Mouse (Mus musculus): ENCODE measurements at regions not wholly inside any gene's neighbourhood (a gene's known extent, or its start where the extent isn't known, plus 50 kb on each side); places are given as distances from the start of the nearest gene placed in this dataset.

DNA sequence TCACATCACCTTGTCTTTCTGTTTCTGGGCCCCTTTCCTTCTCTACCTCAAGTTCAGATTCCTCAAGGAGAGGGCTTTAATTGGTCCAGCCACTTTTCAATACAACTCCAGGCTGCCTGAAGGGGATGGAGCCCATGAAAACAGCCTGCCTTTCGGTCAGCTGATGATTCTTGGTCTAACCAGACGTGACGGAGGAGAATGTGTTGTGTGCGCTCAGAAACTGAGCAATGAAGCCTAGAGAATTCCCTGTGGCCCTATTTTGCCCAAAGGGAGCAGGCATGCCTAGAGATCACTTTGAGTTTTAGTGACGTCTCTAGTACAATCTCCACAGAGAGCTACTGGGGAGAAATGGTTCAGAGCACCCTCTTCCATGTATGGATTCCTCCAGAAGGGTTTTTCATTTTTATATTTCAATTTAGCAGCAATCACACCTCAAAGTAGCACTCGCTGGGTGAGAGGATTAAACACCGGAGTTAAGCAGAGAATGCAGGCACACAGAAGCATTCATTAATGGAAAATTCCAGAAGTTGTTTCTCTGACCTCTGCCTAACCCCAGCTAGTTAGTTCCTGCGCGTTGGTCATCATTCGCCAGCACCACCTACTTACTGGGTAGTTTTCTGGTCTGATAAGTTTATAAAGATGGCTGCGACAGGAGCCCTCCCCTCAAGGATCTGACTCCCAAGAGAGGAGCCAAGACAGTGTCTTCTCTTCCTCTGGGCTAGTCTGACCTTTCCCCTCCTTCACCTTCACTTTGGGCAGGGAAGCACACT is 58.8 kb upstream of the Egln3 start:
- TF ChIP-seq POLR2A (IDR thresholded peaks at IDR 0.05; ENCODE audit: insufficient read depth, low read length) = no peak
- no peak for TF ChIP-seq CTCF (IDR thresholded peaks at IDR 0.05; ENCODE audit: low read depth, low read length)
- TF ChIP-seq EP300 (IDR thresholded peaks at IDR 0.05; ENCODE audit: insufficient read depth, low read depth, low read length) = no peak
- H3K27me3 ChIP-seq (ENCODE audit: control insufficient read depth, insufficient read depth, low read length, poor library complexity, severe bottlenecking) = no peaks in the 10 kb centered on the region
- H3K9me3 ChIP-seq (replicated peaks; ENCODE audit: control insufficient read depth, insufficient read depth, low read length, poor library complexity, severe bottlenecking) = no peaks in the 10 kb centered on the region
- no peaks in the 10 kb centered on the region for H3K4me1 ChIP-seq (ENCODE audit: control insufficient read depth, insufficient read depth, low read length)
- H3K36me3 ChIP-seq (ENCODE audit: control insufficient read depth, insufficient read depth, low read length, poor library complexity, severe bottlenecking) = no peaks in the 10 kb centered on the region
- no peak overlapping the region for H3K27ac ChIP-seq (ENCODE audit: insufficient read depth, low read length)
- H3K9ac ChIP-seq (ENCODE audit: low read depth, poor library complexity, severe bottlenecking) = no peak overlapping the region
- H3K4me3 ChIP-seq (ENCODE audit: low read depth, low read length) = no peak overlapping the region

DNA sequence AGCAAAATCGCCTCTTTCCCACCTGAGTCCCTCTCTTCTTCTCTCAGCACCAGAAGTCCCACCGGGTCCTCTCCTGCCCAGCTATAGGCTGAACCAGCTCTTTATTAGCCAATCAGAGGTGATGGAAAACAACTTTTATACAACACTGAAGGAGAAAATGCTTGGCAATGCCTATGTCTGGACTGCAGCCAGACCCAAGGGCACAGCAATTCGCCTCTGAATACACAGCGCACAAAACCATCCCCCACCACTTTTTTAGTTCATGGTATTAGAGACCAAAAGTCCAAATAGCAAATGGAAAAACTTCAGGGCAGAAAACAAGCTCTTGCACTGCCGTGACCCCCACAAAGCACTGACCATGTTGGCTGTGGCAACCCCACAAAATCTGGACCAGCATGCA is 57.8 kb upstream of the Egln3 start:
- H3K36me3 ChIP-seq (ENCODE audit: control insufficient read depth, insufficient read depth, low read length, poor library complexity, severe bottlenecking) = no peaks in the 10 kb centered on the region
- TF ChIP-seq POLR2A (IDR thresholded peaks at IDR 0.05; ENCODE audit: insufficient read depth, low read length) = no peak
- TF ChIP-seq EP300 (IDR thresholded peaks at IDR 0.05; ENCODE audit: insufficient read depth, low read depth, low read length) = no peak
- TF ChIP-seq CTCF (IDR thresholded peaks at IDR 0.05; ENCODE audit: low read depth, low read length) = no peak
- no peaks in the 10 kb centered on the region for H3K9me3 ChIP-seq (replicated peaks; ENCODE audit: control insufficient read depth, insufficient read depth, low read length, poor library complexity, severe bottlenecking)
- no peaks in the 10 kb centered on the region for H3K4me1 ChIP-seq (ENCODE audit: control insufficient read depth, insufficient read depth, low read length)
- H3K9ac ChIP-seq (ENCODE audit: low read depth, poor library complexity, severe bottlenecking) = no peak overlapping the region
- no peak overlapping the region for H3K4me3 ChIP-seq (ENCODE audit: low read depth, low read length)
- H3K27me3 ChIP-seq (ENCODE audit: control insufficient read depth, insufficient read depth, low read length, poor library complexity, severe bottlenecking) = no peaks in the 10 kb centered on the region
- no peak overlapping the region for H3K27ac ChIP-seq (ENCODE audit: insufficient read depth, low read length)

DNA sequence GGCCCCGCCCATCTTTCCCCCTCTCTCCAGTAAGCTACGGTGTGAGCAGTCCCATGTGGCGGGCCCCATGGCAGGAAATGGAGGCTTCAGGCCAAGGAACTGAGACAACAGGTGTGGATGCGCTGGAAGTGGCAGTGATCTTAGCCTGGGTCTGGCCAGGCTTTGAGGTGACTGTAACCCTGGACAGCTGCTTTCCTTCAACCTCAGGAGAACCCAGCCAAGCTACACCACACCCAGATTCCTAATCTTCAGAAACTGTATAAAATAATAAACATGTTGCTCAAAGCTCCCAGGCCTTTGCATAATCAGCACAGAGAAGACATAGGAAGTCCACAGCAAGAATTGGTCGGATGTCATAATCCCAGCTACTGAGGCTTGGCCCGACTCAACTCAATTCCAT is 56.8 kb upstream of the Egln3 start:
- no peaks in the 10 kb centered on the region for H3K36me3 ChIP-seq (ENCODE audit: control insufficient read depth, insufficient read depth, low read length, poor library complexity, severe bottlenecking)
- H3K27me3 ChIP-seq (ENCODE audit: control insufficient read depth, insufficient read depth, low read length, poor library complexity, severe bottlenecking) = no peaks in the 10 kb centered on the region
- no peak overlapping the region for H3K9ac ChIP-seq (ENCODE audit: low read depth, poor library complexity, severe bottlenecking)
- no peak for TF ChIP-seq EP300 (IDR thresholded peaks at IDR 0.05; ENCODE audit: insufficient read depth, low read depth, low read length)
- TF ChIP-seq POLR2A (IDR thresholded peaks at IDR 0.05; ENCODE audit: insufficient read depth, low read length) = no peak
- TF ChIP-seq CTCF (IDR thresholded peaks at IDR 0.05; ENCODE audit: low read depth, low read length) = no peak
- H3K4me1 ChIP-seq (ENCODE audit: control insufficient read depth, insufficient read depth, low read length) = no peaks in the 10 kb centered on the region
- H3K9me3 ChIP-seq (replicated peaks; ENCODE audit: control insufficient read depth, insufficient read depth, low read length, poor library complexity, severe bottlenecking) = no peaks in the 10 kb centered on the region
- no peak overlapping the region for H3K4me3 ChIP-seq (ENCODE audit: low read depth, low read length)
- H3K27ac ChIP-seq (ENCODE audit: insufficient read depth, low read length) = no peak overlapping the region

DNA sequence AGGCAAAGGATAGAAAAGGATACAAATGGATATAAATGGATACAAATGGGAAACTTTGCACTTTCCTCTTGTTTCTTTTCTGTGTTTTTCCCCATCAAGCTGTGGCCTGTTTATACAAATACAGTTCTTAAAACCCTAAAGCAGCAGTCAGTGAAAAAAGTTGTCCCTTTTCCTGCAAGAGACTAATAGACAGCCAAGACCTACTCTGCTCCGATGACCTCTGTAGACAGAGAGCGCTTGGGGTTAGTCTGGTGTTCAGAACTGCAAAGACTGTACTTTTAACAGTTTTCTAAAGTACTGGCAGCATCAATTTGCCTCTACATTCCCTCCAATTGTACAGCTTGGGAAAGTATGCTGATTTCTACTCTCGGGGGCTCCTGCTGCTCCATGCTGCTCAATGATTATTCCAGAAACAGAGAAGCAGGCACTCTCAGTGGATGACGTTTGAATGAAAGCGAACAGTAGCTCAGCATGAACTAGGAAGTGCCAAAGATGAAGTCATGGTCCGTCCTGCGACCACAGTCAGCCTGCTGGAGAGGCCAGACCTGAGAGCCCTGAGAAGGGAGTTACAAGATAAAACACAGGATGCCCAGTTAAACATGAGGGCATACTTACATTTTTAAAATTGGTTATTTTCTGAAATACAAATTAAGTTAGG is 54.2 kb upstream of the Egln3 start:
- no peaks in the 10 kb centered on the region for H3K27me3 ChIP-seq (ENCODE audit: control insufficient read depth, insufficient read depth, low read length, poor library complexity, severe bottlenecking)
- H3K27ac ChIP-seq (ENCODE audit: insufficient read depth, low read length) = no peak overlapping the region
- no peaks in the 10 kb centered on the region for H3K9me3 ChIP-seq (replicated peaks; ENCODE audit: control insufficient read depth, insufficient read depth, low read length, poor library complexity, severe bottlenecking)
- no peaks in the 10 kb centered on the region for H3K4me1 ChIP-seq (ENCODE audit: control insufficient read depth, insufficient read depth, low read length)
- no peak overlapping the region for H3K9ac ChIP-seq (ENCODE audit: low read depth, poor library complexity, severe bottlenecking)
- H3K36me3 ChIP-seq (ENCODE audit: control insufficient read depth, insufficient read depth, low read length, poor library complexity, severe bottlenecking) = no peaks in the 10 kb centered on the region
- no peak overlapping the region for H3K4me3 ChIP-seq (ENCODE audit: low read depth, low read length)
- no peak for TF ChIP-seq EP300 (IDR thresholded peaks at IDR 0.05; ENCODE audit: insufficient read depth, low read depth, low read length)
- no peak for TF ChIP-seq POLR2A (IDR thresholded peaks at IDR 0.05; ENCODE audit: insufficient read depth, low read length)
- TF ChIP-seq CTCF (IDR thresholded peaks at IDR 0.05; ENCODE audit: low read depth, low read length) = no peak

DNA sequence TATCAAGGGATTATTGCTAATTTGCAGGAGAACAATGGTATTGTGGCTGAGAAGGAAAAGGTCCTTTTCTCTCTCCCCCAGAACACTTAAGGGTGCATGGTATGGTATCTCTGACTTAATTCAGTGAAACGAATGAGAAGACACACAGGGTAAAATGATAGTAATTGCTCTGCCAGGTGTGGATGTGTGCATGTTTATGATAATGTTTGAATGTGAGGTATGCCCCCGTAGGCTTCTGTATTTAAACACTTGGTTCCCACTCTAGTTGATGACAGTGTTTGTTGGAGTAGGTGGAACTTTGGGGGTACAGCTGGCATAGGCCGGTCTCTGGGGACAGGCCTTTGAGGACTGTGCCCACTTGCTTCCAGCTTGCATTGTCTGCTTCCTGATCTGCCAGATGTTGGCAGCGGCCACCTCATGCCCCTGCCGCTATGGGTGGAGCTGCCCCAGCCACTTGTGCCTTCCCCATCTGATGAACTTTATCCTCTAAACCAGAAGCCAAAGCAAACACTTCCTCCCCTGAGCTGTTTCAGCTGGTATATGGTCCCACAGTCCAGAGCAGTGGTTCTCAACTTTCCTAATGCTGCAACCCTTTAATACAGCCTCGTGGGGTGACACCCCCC is 53.0 kb upstream of the Egln3 start:
- no peaks in the 10 kb centered on the region for H3K4me1 ChIP-seq (ENCODE audit: control insufficient read depth, insufficient read depth, low read length)
- no peak overlapping the region for H3K9ac ChIP-seq (ENCODE audit: low read depth, poor library complexity, severe bottlenecking)
- H3K4me3 ChIP-seq (ENCODE audit: low read depth, low read length) = no peak overlapping the region

More for the DNA sequence above, 53.0 kb upstream of the Egln3 start:
- Histone ChIP-seq H3K36me3 (ENCODE audit: control insufficient read depth, insufficient read depth, low read length, poor library complexity, severe bottlenecking) (no peaks in the 10 kb centered on the region), H3K9me3 (replicated peaks; ENCODE audit: control insufficient read depth, insufficient read depth, low read length, poor library complexity, severe bottlenecking) (no peaks in the 10 kb centered on the region), H3K27ac (ENCODE audit: insufficient read depth, low read length) (no peak overlapping the region), H3K27me3 (ENCODE audit: control insufficient read depth, insufficient read depth, low read length, poor library complexity, severe bottlenecking) (no peaks in the 10 kb centered on the region)
- TF ChIP-seq CTCF (IDR thresholded peaks at IDR 0.05; ENCODE audit: low read depth, low read length) = no peak
- no peak for TF ChIP-seq EP300 (IDR thresholded peaks at IDR 0.05; ENCODE audit: insufficient read depth, low read depth, low read length)
- no peak for TF ChIP-seq POLR2A (IDR thresholded peaks at IDR 0.05; ENCODE audit: insufficient read depth, low read length)
